ENCODE assay signal across 8 mouse cellular contexts in genomic region chr12:73324742-73325141, GRCm38 (mm10). TPM values are rescaled to one million over a fixed set of nuclear protein-coding genes. Genes with fewer than 3 reads are reported as not detected.
DNase-seq lines count a peak whose midpoint lies in the region; ATAC-seq lines count a peak whose summit lies in the region.

No protein-coding gene starts in this region.

- no peak overlapping the region for H3K4me2 ChIP-seq in heart, embryonic 16.5 days (ENCODE audit: low read depth, low read length)
- H3K4me2 ChIP-seq in forebrain, embryonic 14.5 days (ENCODE audit: low read length), result no peak overlapping the region

- H3K9me3 ChIP-seq in heart, embryonic 16.5 days (replicated peaks; ENCODE audit: control insufficient read depth, low read length), result no peaks in the 10 kb centered on the region
- H3K9me3 ChIP-seq in forebrain, embryonic 14.5 days (replicated peaks; ENCODE audit: control insufficient read depth, low read length), result no peaks in the 10 kb centered on the region

- no peak overlapping the region for H3K4me3 ChIP-seq in heart, embryonic 16.5 days (ENCODE audit: low read length)
- H3K4me3 ChIP-seq in forebrain, embryonic 14.5 days (ENCODE audit: low read depth, low read length), result no peak overlapping the region

- WGBS in heart, embryonic 16.5 days, result 81% methylated on average over 1 of the region's 1 CpGs
- WGBS in forebrain, embryonic 14.5 days, result 100% methylated on average over 1 of the region's 1 CpGs

- H3K9ac ChIP-seq in heart, embryonic 16.5 days (ENCODE audit: low read length), result no peak overlapping the region
- no peak overlapping the region for H3K9ac ChIP-seq in forebrain, embryonic 14.5 days (ENCODE audit: low read length)

- no peaks in the 10 kb centered on the region for H3K27me3 ChIP-seq in heart, embryonic 16.5 days (ENCODE audit: control insufficient read depth, insufficient read depth, low read length)
- no peaks in the 10 kb centered on the region for H3K27me3 ChIP-seq in forebrain, embryonic 14.5 days (replicated peaks; ENCODE audit: control insufficient read depth, insufficient read depth, low read length)

- H3K4me1 ChIP-seq in heart, embryonic 16.5 days (ENCODE audit: control insufficient read depth, insufficient read depth, low read length), result peaks cover 17% of the 10 kb centered on the region
- H3K4me1 ChIP-seq in forebrain, embryonic 14.5 days (ENCODE audit: control insufficient read depth, insufficient read depth, low read length), result no peaks in the 10 kb centered on the region

- no peaks in the 10 kb centered on the region for H3K36me3 ChIP-seq in heart, embryonic 16.5 days (ENCODE audit: control insufficient read depth, insufficient read depth)
- H3K36me3 ChIP-seq in forebrain, embryonic 14.5 days (ENCODE audit: control insufficient read depth, insufficient read depth, low read length), result no peaks in the 10 kb centered on the region

- ATAC-seq in heart, embryonic 16.5 days (replicated peaks; ENCODE audit: extremely low read depth, insufficient read depth, low FRiP score), result peak; percentile 68; the same call in 1 of the 2 replicates
- no peak for ATAC-seq in forebrain, embryonic 14.5 days

- peak overlapping the region; percentile 85 for H3K27ac ChIP-seq in heart, embryonic 16.5 days (ENCODE audit: low read length)
- H3K27ac ChIP-seq in forebrain, embryonic 14.5 days (ENCODE audit: low read depth, low read length), result no peak overlapping the region

- DNase-seq in adrenal gland, postnatal 10 days, result peak; percentile 60
- DNase-seq in adrenal gland, adult 8-10 months, result no peak
- DNase-seq in retina, embryonic 14.5 days (ENCODE audit: low spot score), result peak; percentile 17
- no peak for DNase-seq in retina, postnatal 1 day
- DNase-seq in skeletal muscle tissue, adult 2 months (ENCODE audit: low read depth, low spot score), result peak; percentile 70
- no peak for DNase-seq in forebrain, embryonic 14.5 days (ENCODE audit: low spot score)
- DNase-seq in spleen, postnatal 14 days (ENCODE audit: low spot score in 2 of 2), result no peak

RNA-seq across cellular contexts. Expression of gene Slc38a6, which starts 38.2 kb away (rescaled TPM):
- 10 to 100 TPM in 1 of 2 experiments, 1 to 10 TPM in 1; 7.3 to 13.9 TPM for total RNA-seq in adrenal gland, postnatal 10 days (2021)
- total RNA-seq in adrenal gland, adult 8-10 months (2022), result 10 to 100 TPM in 3 of 4 experiments, 1 to 10 TPM in 1; 7.5 to 16.0 (median 12.6) TPM
- 4.8 and 6.5 TPM in 2 replicates for polyA plus RNA-seq in heart, embryonic 16.5 days (2015; fragmentation: Nextera tagmentation; extraction: Ambion mirVana)
- 5.4 and 7.2 TPM in 2 replicates for polyA plus RNA-seq in forebrain, embryonic 14.5 days (2014; fragmentation: Nextera tagmentation; extraction: Ambion mirVana)

RNA-seq across cellular contexts. Expression of gene Trmt5, which starts 38.2 kb away (rescaled TPM):
- 10 to 100 TPM in 1 of 2 experiments, 1 to 10 TPM in 1; 9.9 to 17.5 TPM for total RNA-seq in adrenal gland, postnatal 10 days (2021)
- 10 to 100 TPM; 13.1 to 19.5 (median 14.6) TPM for total RNA-seq in adrenal gland, adult 8-10 months (2022)
- polyA plus RNA-seq in heart, embryonic 16.5 days (2015; fragmentation: Nextera tagmentation; extraction: Ambion mirVana), result 14.9 and 17.6 TPM in 2 replicates
- polyA plus RNA-seq in forebrain, embryonic 14.5 days (2014; fragmentation: Nextera tagmentation; extraction: Ambion mirVana), result 14.6 and 14.8 TPM in 2 replicates

Comparison
In these comparisons a context has a peak if more than half of its experiments do, and no peak if none do; other contexts are left out.
1. DNase-seq: peak in adrenal gland, postnatal 10 days (single experiment), retina, embryonic 14.5 days (single experiment) and skeletal muscle tissue, adult 2 months (single experiment); none in adrenal gland, adult 8-10 months (single experiment), retina, postnatal 1 day (single experiment), forebrain, embryonic 14.5 days (single experiment) and spleen, postnatal 14 days (0 of 2).